Mouse (Mus musculus): ENCODE data around the gene Scimp.
"Not testable (repeated sequence)": the region's sequence is repeated elsewhere in the genome, so short reads cannot be mapped to it uniquely, and the experiment has no call there.

DNA sequence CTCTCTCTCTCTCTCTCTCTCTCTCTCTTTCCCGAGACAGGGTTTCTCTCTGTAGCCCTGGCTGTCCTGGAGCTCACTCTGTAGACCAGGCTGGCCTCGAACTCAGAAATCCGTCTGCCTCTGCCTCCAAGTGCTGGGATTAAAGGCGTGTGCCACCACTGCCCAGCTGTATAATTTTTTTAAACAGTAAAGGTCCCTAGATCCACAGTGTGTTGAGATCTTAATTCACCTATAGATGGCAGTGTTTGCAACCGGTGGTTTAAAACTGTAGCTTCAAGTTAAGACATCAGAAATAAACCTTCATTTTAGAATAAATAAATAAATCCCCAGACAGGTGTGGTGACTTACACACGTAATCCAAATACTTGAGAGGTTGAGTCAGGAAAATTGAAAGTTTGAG lies 34.3 kb downstream of the Scimp start:
- peak; percentile 28 to 90; a peak in 3 of 4 replicates for TF ChIP-seq CTCF (conservative IDR thresholded peaks at IDR 0.05 in 1 of 2, IDR thresholded peaks at IDR 0.05 in 1 of 2; ENCODE audit: low read depth in 2 of 2, low read length in 2 of 2)
- not testable (repeated sequence) for TF ChIP-seq CHD1 (IDR thresholded peaks at IDR 0.05; ENCODE audit: low read depth, low read length); USF2 (conservative IDR thresholded peaks at IDR 0.05; ENCODE audit: low read depth, low read length)
